Mouse (Mus musculus): ENCODE measurements around the gene Isoc2b.
"Not testable (repeated sequence)": the region's sequence is repeated elsewhere in the genome, so short reads cannot be mapped to it uniquely, and the experiment has no call there.

Gene Isoc2b

DNA sequence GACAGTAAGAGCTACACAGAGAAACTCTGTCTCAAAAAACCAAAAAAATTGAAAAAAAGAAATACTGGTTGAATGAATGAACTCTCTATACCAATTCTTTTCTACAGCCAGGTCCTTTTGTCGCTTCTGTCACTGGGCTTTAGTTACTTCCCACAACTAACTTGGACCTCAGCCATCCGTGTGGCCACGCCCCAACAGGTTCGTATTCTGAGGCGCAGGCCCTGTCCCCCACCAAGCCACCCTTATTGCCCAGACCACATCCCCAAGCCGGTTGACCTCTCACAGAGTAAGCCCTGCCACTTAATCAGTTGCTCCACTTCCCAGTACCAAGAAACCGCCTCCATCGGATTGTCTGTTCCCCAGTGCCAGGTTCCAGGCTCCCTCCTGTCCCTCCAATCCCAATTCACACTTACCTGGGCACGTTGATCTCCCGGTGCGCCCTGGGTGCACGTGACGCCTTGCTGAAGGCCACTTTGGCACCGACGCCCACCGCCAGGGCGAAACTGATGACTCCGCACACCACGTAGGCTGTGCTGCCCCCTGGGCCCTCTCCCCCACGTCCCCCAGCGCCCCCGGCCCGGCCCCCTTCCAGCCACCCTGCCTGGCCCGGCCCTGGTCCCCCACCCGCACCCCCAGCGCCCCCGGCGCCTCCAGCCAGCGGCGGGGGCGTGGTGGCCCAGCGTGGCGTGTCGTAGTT is 34.3 kb downstream of the Isoc2b start:
- no peak for DNase-seq (ENCODE audit: low spot score)

DNA sequence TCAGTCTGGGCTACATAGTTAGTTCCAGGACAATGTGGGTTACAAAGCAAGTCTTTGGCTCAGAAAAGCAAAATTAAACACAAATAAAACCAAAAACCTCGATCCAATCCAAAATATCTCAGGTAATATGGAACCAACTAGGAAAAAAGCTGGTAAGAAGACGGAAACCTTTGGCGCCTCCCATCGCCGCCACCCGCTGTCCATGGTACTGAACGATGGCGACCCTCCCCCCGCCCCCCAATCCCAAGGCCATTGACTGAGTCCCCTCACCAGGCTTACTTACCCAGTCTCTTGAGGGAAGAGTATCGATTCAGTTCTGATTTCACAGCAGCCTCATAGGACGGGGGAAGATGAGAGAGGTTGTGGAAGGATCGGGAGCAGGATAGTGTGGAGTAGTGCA is 39.6 kb downstream of the Isoc2b start:
- DNase-seq (ENCODE audit: low spot score) = no peak

DNA sequence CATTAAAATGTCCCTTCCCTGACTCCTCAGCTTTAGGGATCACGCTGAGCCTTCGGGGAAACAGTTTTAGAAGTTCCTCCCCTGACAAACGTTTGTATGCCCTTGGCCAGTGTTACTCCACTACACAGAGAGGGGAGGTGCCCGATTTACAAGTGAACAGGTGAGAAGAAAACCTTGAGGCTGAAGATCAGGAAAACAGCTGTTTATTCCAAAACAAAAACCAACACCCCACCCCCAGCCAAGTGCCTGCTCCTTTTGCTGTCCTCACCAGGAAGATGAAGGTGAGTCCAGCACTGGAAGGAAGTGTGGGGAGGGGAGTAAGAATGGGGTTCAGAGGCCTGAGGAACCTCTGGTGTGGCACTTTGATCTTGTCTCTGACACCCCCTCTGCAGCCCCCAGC is 44.7 kb downstream of the Isoc2b start:
- no peak for DNase-seq (ENCODE audit: low spot score)

DNA sequence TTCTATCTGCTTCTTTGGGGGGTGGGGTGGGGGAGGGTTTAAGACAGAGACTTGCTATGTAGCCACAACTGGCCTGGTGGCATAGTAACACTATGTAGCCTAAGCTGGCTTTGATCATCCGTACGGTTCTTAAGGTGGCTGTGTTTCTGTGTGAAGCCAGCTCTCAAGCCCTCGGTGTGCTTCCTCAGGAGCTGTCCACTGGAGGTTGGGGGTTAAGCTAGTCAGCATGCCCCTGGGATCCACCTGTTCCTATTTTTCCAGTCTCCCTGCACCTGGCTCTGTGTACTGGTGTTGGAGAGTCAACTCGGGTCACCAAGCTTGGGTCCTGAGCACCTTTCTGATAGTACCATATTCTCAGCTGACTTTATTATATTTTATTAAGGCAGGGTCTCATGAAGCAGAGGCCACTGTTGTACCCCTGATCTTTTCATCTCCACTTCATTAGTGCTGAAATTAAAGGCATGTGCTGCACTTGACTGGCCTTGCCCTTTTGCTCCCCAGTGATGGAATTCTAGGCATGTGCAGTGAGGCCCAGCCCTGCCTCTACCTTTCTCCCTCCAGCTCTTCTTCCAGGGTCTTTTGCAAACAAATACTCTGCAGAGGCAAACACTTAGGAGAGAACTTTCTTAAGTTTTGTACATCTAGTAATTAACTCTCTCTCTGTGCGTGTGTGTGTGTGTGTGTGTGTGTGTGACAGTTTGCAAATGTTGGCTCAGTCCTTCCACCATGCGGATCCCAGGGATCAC is 47.7 kb downstream of the Isoc2b start:
- no peak for DNase-seq (ENCODE audit: low spot score)

DNA sequence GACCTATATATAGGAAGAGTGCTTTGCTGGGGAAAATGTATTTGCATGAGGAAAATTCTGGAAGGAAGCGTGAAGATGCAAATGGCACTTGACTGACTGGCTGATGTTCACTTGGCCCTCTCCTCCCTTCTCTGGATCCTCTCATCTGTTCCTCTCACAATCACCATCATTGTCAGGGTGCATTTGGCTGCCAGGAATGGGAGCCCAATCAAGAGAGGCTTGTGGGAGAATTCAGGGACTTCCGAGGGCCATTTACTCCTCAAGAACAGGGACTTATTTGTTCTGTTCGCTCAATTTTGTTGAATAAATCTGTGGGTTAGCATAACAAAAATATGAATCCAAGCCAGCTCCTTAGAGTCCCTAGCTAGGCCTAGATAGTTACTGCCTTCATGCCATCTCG is 48.4 kb downstream of the Isoc2b start:
- no peak for DNase-seq (ENCODE audit: low spot score)

DNA sequence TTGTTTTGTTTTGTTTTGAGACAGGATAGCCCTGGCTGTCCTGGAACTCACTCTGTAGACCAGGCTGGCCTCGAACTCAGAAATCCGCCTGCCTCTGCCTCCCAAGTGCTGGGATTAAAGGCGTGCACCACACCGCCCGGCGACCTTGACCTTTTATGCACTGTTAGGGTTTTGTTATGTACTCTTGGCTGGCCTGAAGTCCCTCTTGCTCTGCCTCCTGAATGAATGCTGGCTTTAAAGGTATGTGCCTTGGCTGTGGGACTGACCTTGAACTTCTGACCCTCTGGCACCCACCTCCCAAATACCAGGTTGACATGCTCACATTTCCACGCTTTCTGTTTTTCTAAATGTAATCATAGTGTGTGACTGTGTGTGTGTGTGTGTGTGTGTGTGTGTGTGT is 49.1 kb downstream of the Isoc2b start:
- DNase-seq (ENCODE audit: low spot score) = not testable (repeated sequence)

DNA sequence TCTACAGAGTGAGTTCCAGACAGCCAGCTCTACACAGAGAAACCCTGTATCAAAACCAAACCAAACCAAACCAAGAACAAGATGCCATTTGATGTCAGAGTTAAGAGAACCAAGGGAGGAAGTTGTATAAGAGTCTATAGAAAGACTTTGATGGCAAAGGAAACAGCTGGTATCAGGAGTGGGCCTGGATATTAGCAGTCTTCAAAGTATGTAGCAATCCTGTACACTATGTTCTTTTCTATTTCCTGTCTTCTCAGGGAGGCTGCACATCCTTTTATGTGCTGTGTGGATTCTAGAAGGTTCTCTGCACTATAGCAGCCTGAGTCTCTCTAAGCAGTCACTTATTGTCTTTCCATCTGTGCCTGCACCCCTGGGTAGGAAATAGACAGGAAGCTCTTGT is 53.5 kb downstream of the Isoc2b start:
- DNase-seq (ENCODE audit: low spot score) = no peak

DNA sequence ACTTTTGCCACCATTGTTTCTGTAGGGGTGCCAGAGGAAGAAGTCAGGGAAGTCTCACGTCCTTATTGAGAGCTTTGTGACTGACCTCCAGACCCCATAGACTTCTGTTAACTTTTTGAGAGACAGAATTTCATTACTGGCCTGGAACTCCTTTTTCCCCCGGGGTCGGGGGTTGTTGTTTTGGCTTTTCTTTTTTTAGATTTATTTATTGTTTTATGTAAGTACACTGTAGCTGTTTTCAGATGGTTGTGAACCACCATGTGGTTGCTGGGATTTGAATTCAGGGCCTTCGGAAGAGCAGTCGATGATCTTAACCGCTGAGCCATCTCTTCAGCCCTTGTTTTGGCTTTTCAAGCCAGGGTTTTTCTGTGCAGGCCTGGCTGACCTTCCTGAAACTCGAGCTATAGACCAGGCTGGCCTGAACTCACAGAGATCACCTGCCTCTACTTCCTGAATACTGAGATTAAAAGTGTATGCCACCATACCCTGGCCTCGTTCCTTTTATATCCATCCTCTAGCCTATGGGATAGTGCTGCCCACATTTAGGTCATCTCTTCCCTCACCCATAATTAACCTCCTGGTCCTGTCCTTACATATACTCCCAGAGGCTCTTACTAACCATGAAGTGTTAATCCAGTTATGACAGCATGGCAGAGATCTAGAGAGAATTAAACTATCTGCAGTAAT is 56.8 kb downstream of the Isoc2b start:
- DNase-seq (ENCODE audit: low spot score) = no peak

DNA sequence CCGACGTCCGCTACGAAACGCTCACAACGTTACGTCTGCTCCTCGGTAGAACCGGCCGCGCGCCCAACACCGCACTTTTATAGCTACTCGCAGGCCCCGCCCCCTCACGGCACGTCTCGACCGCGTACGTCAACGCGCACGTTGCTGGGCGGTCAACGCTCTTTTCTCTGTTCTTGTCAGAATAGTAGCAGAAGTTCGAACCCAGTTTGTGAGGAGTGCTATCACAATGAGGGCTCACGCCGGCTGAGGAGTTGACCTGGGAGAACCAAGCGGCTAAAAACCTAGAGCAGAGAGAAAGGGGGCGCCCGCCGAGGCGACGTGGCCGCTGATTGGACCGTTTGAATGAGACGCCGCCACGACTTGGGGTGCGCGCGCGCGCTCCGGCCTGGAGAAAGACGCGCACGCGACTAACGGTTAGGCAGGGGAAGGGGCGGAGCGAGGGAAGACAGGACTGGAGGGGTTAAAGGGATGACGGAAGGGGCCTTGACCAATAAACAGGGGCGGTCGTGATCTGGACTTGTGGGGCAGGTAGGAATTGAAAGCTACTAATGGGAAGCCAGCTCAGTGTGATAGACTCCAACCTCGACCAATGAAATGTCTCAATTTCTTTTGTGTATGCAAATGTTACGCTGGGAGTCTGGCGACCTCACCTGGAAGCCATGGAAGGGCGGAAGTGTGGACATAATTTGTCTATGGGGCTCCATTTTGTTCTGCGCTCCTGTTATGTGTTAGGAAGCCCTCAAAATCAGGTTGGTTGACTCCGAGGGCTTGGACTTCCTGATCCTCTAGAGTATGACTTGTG is 57.6 kb downstream of the Isoc2b start, which contains the start of gene Ube2s:
Ube2s (minus strand) TSS at position 288 of the 802 bp plus-strand sequence.
- DNase-seq (ENCODE audit: low spot score) = peak; percentile 98

DNA sequence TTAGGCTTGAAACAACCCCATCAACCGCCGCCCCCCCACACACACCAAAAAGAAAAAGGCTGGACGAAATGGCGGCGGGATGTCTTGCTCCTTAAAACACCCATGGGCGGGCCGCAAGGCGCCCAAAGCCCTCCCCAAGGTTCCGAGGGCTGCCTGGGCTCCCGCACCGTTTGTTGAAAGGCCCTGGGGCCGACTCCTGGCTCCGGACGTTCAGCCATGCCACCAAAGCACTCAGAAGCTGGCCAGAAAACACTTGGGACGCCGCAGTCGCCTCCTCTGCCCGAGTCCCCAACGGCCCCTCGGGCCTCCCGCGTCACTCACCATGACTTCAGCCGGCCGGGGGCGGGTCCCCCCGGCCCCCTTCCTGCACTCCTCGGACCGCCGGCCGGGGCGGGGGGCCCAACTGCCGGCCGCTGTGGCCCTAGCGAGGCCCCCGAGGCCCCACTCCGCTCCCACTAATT is 58.2 kb downstream of the Isoc2b start:
- DNase-seq (ENCODE audit: low spot score) = no peak

DNA sequence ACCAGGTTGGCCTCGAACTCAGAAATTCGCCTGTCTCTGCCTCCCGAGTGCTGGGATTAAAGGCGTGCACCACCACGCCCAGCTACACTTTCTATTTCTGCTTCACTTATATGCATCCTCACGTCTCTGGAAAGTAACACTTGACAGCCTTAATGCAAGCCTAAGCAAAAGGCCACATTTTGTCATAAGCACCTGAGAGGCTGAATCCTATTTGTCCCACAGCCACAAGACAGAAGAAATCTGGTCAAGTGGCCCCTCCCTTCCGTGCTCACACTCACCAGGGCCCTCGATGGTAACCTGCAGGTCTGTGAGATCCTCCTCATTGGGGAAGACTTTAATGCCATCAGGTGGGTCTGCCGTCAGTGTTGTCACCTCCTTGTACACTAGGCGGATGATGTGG is 58.9 kb downstream of the Isoc2b start:
- DNase-seq (ENCODE audit: low spot score) = not testable (repeated sequence)

DNA sequence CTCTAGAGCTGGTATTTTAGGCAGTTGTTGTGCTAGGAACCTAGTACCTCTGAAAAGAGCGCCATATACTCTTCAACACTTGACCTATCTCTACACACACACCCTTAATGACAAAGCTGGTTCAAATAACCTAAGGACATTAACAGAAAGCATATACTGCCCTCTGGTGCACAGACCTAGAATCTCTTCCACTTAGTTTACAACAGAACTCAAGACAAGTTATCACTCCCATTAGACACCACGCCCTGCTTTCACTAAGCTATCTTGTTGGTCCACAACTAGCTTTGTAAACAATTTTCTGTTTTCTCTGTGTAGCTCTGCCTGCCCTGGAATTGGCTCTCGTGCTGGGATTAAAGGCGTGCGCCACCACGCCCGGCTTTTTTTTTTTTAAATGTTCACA is 63.3 kb downstream of the Isoc2b start:
- no peak for DNase-seq (ENCODE audit: low spot score)

DNA sequence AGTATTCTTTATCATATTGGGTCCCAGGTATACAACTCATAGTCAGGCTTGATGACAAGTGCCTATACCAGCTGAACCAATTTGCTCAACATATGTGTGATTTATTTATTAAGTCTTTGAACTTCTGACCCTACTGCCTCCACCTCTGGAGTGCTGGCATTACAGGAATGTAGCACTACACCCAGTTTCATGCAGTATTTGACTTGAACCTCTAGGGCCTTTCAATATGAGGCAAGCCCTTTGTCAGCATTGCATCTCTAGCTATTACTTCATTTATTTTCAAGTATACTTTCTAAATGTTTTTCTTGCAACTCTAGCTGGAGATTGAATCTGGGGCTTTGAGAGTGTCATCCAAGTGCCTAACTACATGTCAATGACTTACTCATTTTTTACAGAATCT is 67.8 kb downstream of the Isoc2b start:
- no peak for DNase-seq (ENCODE audit: low spot score)

DNA sequence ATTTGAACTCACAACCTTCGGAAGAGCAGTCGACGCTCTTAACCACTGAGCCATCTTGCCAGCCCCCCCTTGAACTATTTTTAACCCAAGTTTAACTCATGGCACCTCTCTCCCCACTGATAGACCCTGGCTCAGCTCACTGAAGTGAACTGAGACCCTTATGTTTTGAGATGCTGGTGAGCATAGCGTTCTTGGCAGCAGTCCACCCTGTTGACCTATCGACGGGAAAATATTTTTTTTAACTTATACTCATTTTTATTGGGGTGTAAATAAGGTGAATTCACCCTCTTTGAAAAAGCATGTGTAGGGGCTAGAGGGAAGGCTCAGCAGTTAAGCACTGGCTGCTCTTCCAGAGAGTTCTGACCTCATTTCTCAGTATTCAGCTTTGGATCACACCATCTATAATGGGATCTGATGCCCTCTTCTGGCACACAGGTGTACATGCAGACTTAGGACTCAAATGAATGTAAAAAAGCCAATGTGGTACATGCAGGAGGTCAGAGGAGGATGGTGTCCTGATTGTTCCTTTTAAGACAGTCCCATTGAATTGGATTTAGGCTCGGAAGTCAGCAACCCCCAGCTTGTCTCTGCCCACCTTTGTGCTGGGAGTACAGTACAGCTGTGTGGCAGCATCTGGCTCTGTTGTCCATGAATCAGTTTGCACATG is 74.2 kb downstream of the Isoc2b start:
- DNase-seq (ENCODE audit: low spot score) = no peak
